Mouse (Mus musculus) E14TG2a.4 (cell line): ENCODE results near the gene Sbno2.

Experiments
- CTCF ChIP-seq: conservative IDR thresholded peaks from 2 replicates; pipeline ENCODE4 v1.5.1; 2014; ENCODE audit warnings: low read length
- POU5F1 ChIP-seq: IDR thresholded peaks from 2 replicates; pipeline ENCODE4 v1.6.1; 2014; ENCODE audit warnings: low read length, borderline replicate concordance

- no peak for TF ChIP-seq CTCF
- TF ChIP-seq POU5F1, result no peak
Measured at GRCm38 (mm10) chr10:80039559-80039979, 65.8 kb downstream of the Sbno2 start, which contains the start of gene Polr2e.
